Mouse (Mus musculus) kidney, adult 2 months (tissue): ENCODE data around the gene Pilra.

Experiments
- CTCF ChIP-seq: fragments of 200-500 bp; conservative IDR thresholded peaks from 2 replicates; pipeline ENCODE4 v1.5.1; 2011; ENCODE audit warnings: low read depth, mild to moderate bottlenecking, control low read depth, low read length, moderate library complexity, mixed read lengths; ENCODE audit not compliant: insufficient read depth, insufficient read length
- POLR2A ChIP-seq: fragments of 200-500 bp; IDR thresholded peaks from one replicate; pipeline ENCODE4 v1.6.1; 2011; ENCODE audit warnings: low read depth, low read length, control low read depth

GRCm38 (mm10) chr5:137836611-137837010, 530 bp upstream of the Pilra start:
- TF ChIP-seq CTCF (no peak), POLR2A (no peak)
